Mouse (Mus musculus) forebrain, embryonic 10.5 days (tissue): ENCODE results near the gene Akap2. TPM values are rescaled to one million over a fixed set of nuclear protein-coding genes. Genes with fewer than 3 reads are reported as not detected.

Experiments used
- DNase-seq: peaks from one replicate; pipeline ENCODE4 v3.0.0-alpha.2; 2017; ENCODE audit warnings: low spot score; ENCODE audit errors: extremely low spot score
- H3K27ac ChIP-seq: fragments of 300-500 bp; sonication (generic); 2 replicates; pipeline ENCODE4 v1.5.1; 2016; ENCODE audit warnings: mild to moderate bottlenecking
- H3K27me3 ChIP-seq: fragments of 300-500 bp; sonication (generic); 2 replicates; pipeline ENCODE4 v1.6.1; 2016; ENCODE audit warnings: mild to moderate bottlenecking; ENCODE audit not compliant: poor library complexity, severe bottlenecking
- H3K36me3 ChIP-seq: fragments of 300-500 bp; sonication (generic); replicated peaks from 2 replicates; pipeline ENCODE4 v1.6.1; 2016; ENCODE audit warnings: mild to moderate bottlenecking, moderate library complexity
- H3K4me1 ChIP-seq: fragments of 300-500 bp; sonication (generic); 2 replicates; pipeline ENCODE4 v1.6.1; 2016
- H3K4me3 ChIP-seq: fragments of 300-500 bp; sonication (generic); 2 replicates; pipeline ENCODE4 v1.5.1; 2016; ENCODE audit warnings: mild to moderate bottlenecking, moderate library complexity
- H3K9me3 ChIP-seq: fragments of 300-500 bp; sonication (generic); 2 replicates; pipeline ENCODE4 v1.6.1; 2016; ENCODE audit warnings: mild to moderate bottlenecking, moderate library complexity
- WGBS: fragments of 180-500 bp; shearing (Covaris S2); methylation state at CpG from one replicate; pipeline ENCODE4 v1.1.7; 2016; 5-methylcytosine and 5-hydroxymethylcytosine counted together
- polyA plus RNA-seq: library from polyadenylated mRNA; unstranded; fragments of >200 nt; fragmentation: Nextera tagmentation; extraction: Ambion mirVana; gene quantifications from 2 replicates; pipeline ENCODE4 v1.2.1, GENCODE M21; 2016

Gene Akap2
- polyA plus RNA-seq, 1 experiment from 2014 or later: 18.3 TPM

- 69% methylated on average over 8 of the region's 8 CpGs for WGBS
- H3K27ac ChIP-seq: no peak overlapping the region
- H3K4me3 ChIP-seq: no peak overlapping the region
- no peaks in the 10 kb centered on the region for H3K36me3 ChIP-seq
- H3K27me3 ChIP-seq: no peaks in the 10 kb centered on the region
- H3K9me3 ChIP-seq: no peaks in the 10 kb centered on the region
- peaks cover 31% of the 10 kb centered on the region for H3K4me1 ChIP-seq
- no peak for DNase-seq
These were observed 76.5 kb downstream of the Akap2 start for GRCm38 (mm10) chr4:57793989-57794388.

- no peak for DNase-seq
- 30% methylated on average over 3 of the region's 3 CpGs for WGBS
These were observed 77.1 kb downstream of the Akap2 start for GRCm38 (mm10) chr4:57794547-57794946.

GRCm38 (mm10) chr4:57797548-57798285, 80.3 kb downstream of the Akap2 start:
- DNase-seq: no peak
- no peak overlapping the region for H3K4me3 ChIP-seq
- H3K27ac ChIP-seq: peak overlapping the region; percentile 79; the same call in 1 of the 2 replicates
- no peaks in the 10 kb centered on the region for H3K27me3 ChIP-seq
- H3K4me1 ChIP-seq: peaks cover 27% of the 10 kb centered on the region
- 88% methylated on average over 9 of the region's 9 CpGs for WGBS
- no peaks in the 10 kb centered on the region for H3K36me3 ChIP-seq
- no peaks in the 10 kb centered on the region for H3K9me3 ChIP-seq

More at GRCm38 (mm10) chr4:57794547-57794946, 77.1 kb downstream of the Akap2 start:
- Histone ChIP-seq H3K27me3 (no peaks in the 10 kb centered on the region), H3K36me3 (no peaks in the 10 kb centered on the region), H3K4me3 (no peak overlapping the region), H3K9me3 (no peaks in the 10 kb centered on the region), H3K27ac (no peak overlapping the region), H3K4me1 (peaks cover 29% of the 10 kb centered on the region)

GRCm38 (mm10) chr4:57798286-57799018, 81.0 kb downstream of the Akap2 start:
- Histone ChIP-seq H3K27ac (peak overlapping the region; percentile 79), H3K27me3 (no peaks in the 10 kb centered on the region), H3K4me3 (no peak overlapping the region), H3K36me3 (no peaks in the 10 kb centered on the region), H3K4me1 (peaks cover 27% of the 10 kb centered on the region), H3K9me3 (no peaks in the 10 kb centered on the region)
- WGBS: 23% methylated on average over 10 of the region's 10 CpGs
- DNase-seq: peak; percentile 52

- DNase-seq: no peak
- Histone ChIP-seq H3K27me3 (no peaks in the 10 kb centered on the region), H3K36me3 (no peaks in the 10 kb centered on the region), H3K4me1 (peaks cover 19% of the 10 kb centered on the region), H3K4me3 (no peak overlapping the region), H3K9me3 (no peaks in the 10 kb centered on the region), H3K27ac (0 out of 2 replicates have a peak overlapping the region, but pooled peaks have one; percentile 79)
- WGBS: 65% methylated on average over 1 of the region's 1 CpGs
These were observed 81.8 kb downstream of the Akap2 start for GRCm38 (mm10) chr4:57799297-57799696.

GRCm38 (mm10) chr4:57801239-57801638, 83.8 kb downstream of the Akap2 start:
- Histone ChIP-seq H3K9me3 (no peaks in the 10 kb centered on the region), H3K36me3 (no peaks in the 10 kb centered on the region), H3K27ac (no peak overlapping the region), H3K27me3 (no peaks in the 10 kb centered on the region), H3K4me3 (no peak overlapping the region), H3K4me1 (peaks cover 14% of the 10 kb centered on the region)
- 89% methylated on average over 7 of the region's 7 CpGs for WGBS
- no peak for DNase-seq

- no peak for DNase-seq
- H3K27me3 ChIP-seq: no peaks in the 10 kb centered on the region
- WGBS: 90% methylated on average over 5 of the region's 5 CpGs
- no peak overlapping the region for H3K4me3 ChIP-seq
- H3K36me3 ChIP-seq: no peaks in the 10 kb centered on the region
- no peak overlapping the region for H3K27ac ChIP-seq
- H3K9me3 ChIP-seq: no peaks in the 10 kb centered on the region
- H3K4me1 ChIP-seq: peaks cover 14% of the 10 kb centered on the region
These were observed 84.5 kb downstream of the Akap2 start for GRCm38 (mm10) chr4:57801986-57802385.

- Histone ChIP-seq H3K4me1 (peaks cover 14% of the 10 kb centered on the region), H3K27ac (no peak overlapping the region), H3K36me3 (no peaks in the 10 kb centered on the region), H3K9me3 (no peaks in the 10 kb centered on the region), H3K27me3 (no peaks in the 10 kb centered on the region), H3K4me3 (no peak overlapping the region)
- 81% methylated on average over 3 of the region's 3 CpGs for WGBS
- DNase-seq: no peak
These were observed 85.0 kb downstream of the Akap2 start for GRCm38 (mm10) chr4:57802411-57802810.

- Histone ChIP-seq H3K27me3 (no peaks in the 10 kb centered on the region), H3K9me3 (no peaks in the 10 kb centered on the region), H3K4me1 (no peaks in the 10 kb centered on the region), H3K36me3 (no peaks in the 10 kb centered on the region), H3K27ac (no peak overlapping the region), H3K4me3 (no peak overlapping the region)
- WGBS: 89% methylated on average over 6 of the region's 6 CpGs
- DNase-seq: no peak
These were observed 87.4 kb downstream of the Akap2 start for GRCm38 (mm10) chr4:57804902-57805301.

GRCm38 (mm10) chr4:57809449-57809848, 92.0 kb downstream of the Akap2 start:
- WGBS: 90% methylated on average over 4 of the region's 4 CpGs
- H3K36me3 ChIP-seq: no peaks in the 10 kb centered on the region
- H3K9me3 ChIP-seq: no peaks in the 10 kb centered on the region
- no peaks in the 10 kb centered on the region for H3K27me3 ChIP-seq
- DNase-seq: no peak
- H3K27ac ChIP-seq: no peak overlapping the region
- no peak overlapping the region for H3K4me3 ChIP-seq
- H3K4me1 ChIP-seq: peaks cover 10% of the 10 kb centered on the region; the same call in 1 of the 2 replicates

GRCm38 (mm10) chr4:57812075-57812474, 94.6 kb downstream of the Akap2 start:
- H3K27me3 ChIP-seq: no peaks in the 10 kb centered on the region
- WGBS: 95% methylated on average over 1 of the region's 1 CpGs
- no peak for DNase-seq
- H3K9me3 ChIP-seq: no peaks in the 10 kb centered on the region; the same call in 1 of the 2 replicates
- peaks cover 10% of the 10 kb centered on the region; the same call in 1 of the 2 replicates for H3K4me1 ChIP-seq
- no peak overlapping the region for H3K27ac ChIP-seq
- no peaks in the 10 kb centered on the region for H3K36me3 ChIP-seq
- H3K4me3 ChIP-seq: no peak overlapping the region

- Histone ChIP-seq H3K4me3 (no peak overlapping the region), H3K4me1 (peaks cover 10% of the 10 kb centered on the region; the same call in 1 of the 2 replicates), H3K27ac (no peak overlapping the region), H3K9me3 (peaks cover 2% of the 10 kb centered on the region; the same call in 1 of the 2 replicates), H3K36me3 (0 out of 2 replicates have a peak, but pooled peaks cover 3% of the 10 kb centered on the region), H3K27me3 (no peaks in the 10 kb centered on the region)
- 56% methylated on average over 7 of the region's 7 CpGs for WGBS
- no peak for DNase-seq
These were observed 95.6 kb downstream of the Akap2 start for GRCm38 (mm10) chr4:57812916-57813575.
